Mouse (Mus musculus) kidney, adult 2 months (tissue): Measurements from ENCODE around the gene Edf1. TPM values are rescaled to one million over a fixed set of nuclear protein-coding genes. Genes with fewer than 3 reads are reported as not detected.

ENCODE experiments used
- DNase-seq: peaks from one replicate; pipeline ENCODE4 v3.0.0; 2021
- H3K27ac ChIP-seq: fragments of 200-500 bp; 2 replicates; pipeline ENCODE4 v1.5.1; 2012; ENCODE audit warnings: low read depth, low read length, control low read depth, inconsistent platforms; ENCODE audit not compliant: insufficient read depth
- H3K27me3 ChIP-seq: fragments of 200-500 bp; replicated peaks from 2 replicates; pipeline ENCODE4 v1.6.1; 2012; ENCODE audit warnings: mild to moderate bottlenecking, moderate library complexity, low read length, inconsistent platforms; ENCODE audit not compliant: control insufficient read depth, insufficient read depth
- H3K36me3 ChIP-seq: fragments of 200-500 bp; 2 replicates; pipeline ENCODE4 v1.6.1; 2012; ENCODE audit warnings: mild to moderate bottlenecking, moderate library complexity, low read length, inconsistent platforms; ENCODE audit not compliant: control insufficient read depth, insufficient read depth
- H3K4me1 ChIP-seq: fragments of 200-500 bp; 2 replicates; pipeline ENCODE4 v1.6.1; 2011; ENCODE audit warnings: low read length; ENCODE audit not compliant: control insufficient read depth, insufficient read depth
- H3K4me3 ChIP-seq: fragments of 200-500 bp; 2 replicates; pipeline ENCODE4 v1.5.1; 2011; ENCODE audit warnings: mild to moderate bottlenecking, low read depth, low read length, control low read depth; ENCODE audit not compliant: insufficient read depth
- CTCF ChIP-seq: fragments of 200-500 bp; conservative IDR thresholded peaks from 2 replicates; pipeline ENCODE4 v1.5.1; 2011; ENCODE audit warnings: low read depth, mild to moderate bottlenecking, control low read depth, low read length, moderate library complexity, mixed read lengths; ENCODE audit not compliant: insufficient read depth, insufficient read length
- POLR2A ChIP-seq: fragments of 200-500 bp; IDR thresholded peaks from one replicate; pipeline ENCODE4 v1.6.1; 2011; ENCODE audit warnings: low read depth, low read length, control low read depth
- WGBS: fragments of 180-500 bp; shearing (Covaris S2); methylation state at CpG from one replicate; pipeline ENCODE4 v1.1.7; 2018; 5-methylcytosine and 5-hydroxymethylcytosine counted together
- polyA plus RNA-seq: library from polyadenylated mRNA; depleted of rRNA; stranded (reverse); fragments of >200 nt; gene quantifications from 2 replicates; pipeline ENCODE4 v1.2.3, GENCODE M21; 2012

Edf1 gene
- polyA plus RNA-seq, 1 experiment = 198 TPM

GRCm38 (mm10) chr2:25569323-25569722 is 11.7 kb downstream of the Edf1 start:
- DNase-seq = no peak
- no peak overlapping the region for H3K4me3 ChIP-seq
- TF ChIP-seq POLR2A (no peak), CTCF (no peak)
- H3K4me1 ChIP-seq = no peaks in the 10 kb centered on the region
- no peaks in the 10 kb centered on the region for H3K36me3 ChIP-seq
- no peaks in the 10 kb centered on the region for H3K27me3 ChIP-seq
- WGBS = 95% methylated on average over 3 of the region's 3 CpGs
- no peak overlapping the region for H3K27ac ChIP-seq

GRCm38 (mm10) chr2:25571221-25571620 is 13.6 kb downstream of the Edf1 start:
- TF ChIP-seq POLR2A (no peak), CTCF (no peak)
- Histone ChIP-seq H3K36me3 (no peaks in the 10 kb centered on the region), H3K4me3 (no peak overlapping the region), H3K27ac (no peak overlapping the region), H3K4me1 (peaks cover 5% of the 10 kb centered on the region), H3K27me3 (no peaks in the 10 kb centered on the region)
- DNase-seq = no peak
- 85% methylated on average over 4 of the region's 4 CpGs for WGBS

- DNase-seq = no peak
- peaks cover 4% of the 10 kb centered on the region; the same call in 1 of the 2 replicates for H3K27me3 ChIP-seq
- no peaks in the 10 kb centered on the region for H3K36me3 ChIP-seq
- H3K27ac ChIP-seq = no peak overlapping the region
- 86% methylated on average over 2 of the region's 2 CpGs for WGBS
- H3K4me3 ChIP-seq = no peak overlapping the region
- H3K4me1 ChIP-seq = peaks cover 5% of the 10 kb centered on the region
- TF ChIP-seq CTCF (no peak), POLR2A (no peak)
Observed at GRCm38 (mm10) chr2:25573068-25573467, 15.4 kb downstream of the Edf1 start.

GRCm38 (mm10) chr2:25574136-25574535 is 16.5 kb downstream of the Edf1 start:
- Histone ChIP-seq H3K36me3 (no peaks in the 10 kb centered on the region), H3K4me1 (peaks cover 5% of the 10 kb centered on the region), H3K4me3 (peak overlapping the region; percentile 68), H3K27ac (peak overlapping the region; percentile 8; the same call in 1 of the 2 replicates), H3K27me3 (peaks cover 7% of the 10 kb centered on the region)
- no peak for DNase-seq
- 10% methylated on average over 11 of the region's 11 CpGs for WGBS
- TF ChIP-seq POLR2A (no peak), CTCF (no peak)

GRCm38 (mm10) chr2:25574579-25575431 is 17.2 kb downstream of the Edf1 start, which contains the start of the genes Mamdc4 and Phpt1:
Mamdc4 (minus strand) TSS chr2:25574845.
Phpt1 (minus strand) TSS chr2:25575224.
- under 1% methylated on average over 45 of the region's 45 CpGs for WGBS
- H3K4me1 ChIP-seq = peaks cover 5% of the 10 kb centered on the region

GRCm38 (mm10) chr2:25575432-25576027 is 17.9 kb downstream of the Edf1 start:
- 11% methylated on average over 21 of the region's 21 CpGs for WGBS
- Histone ChIP-seq H3K36me3 (no peaks in the 10 kb centered on the region), H3K27me3 (peaks cover 10% of the 10 kb centered on the region), H3K4me3 (peak overlapping the region; percentile 34; the same call in 1 of the 2 replicates), H3K4me1 (peaks cover 5% of the 10 kb centered on the region), H3K27ac (no peak overlapping the region)
- TF ChIP-seq CTCF (no peak), POLR2A (no peak)
- no peak for DNase-seq

More at GRCm38 (mm10) chr2:25574579-25575431, 17.2 kb downstream of the Edf1 start, which contains the start of the genes Mamdc4 and Phpt1:
- Histone ChIP-seq H3K4me3 (peak within 1 kb of the TSS; percentile 68), H3K27me3 (peaks cover 10% of the 10 kb centered on the region), H3K36me3 (no peaks in the 10 kb centered on the region), H3K27ac (peak within 1 kb of the TSS; percentile 88)
- TF ChIP-seq CTCF (no peak), POLR2A (peak; percentile 41)
- peak; percentile 99 for DNase-seq

- no peak for DNase-seq
- Histone ChIP-seq H3K27ac (no peak overlapping the region), H3K4me1 (peaks cover 8% of the 10 kb centered on the region), H3K36me3 (no peaks in the 10 kb centered on the region), H3K4me3 (no peak overlapping the region), H3K27me3 (peaks cover 10% of the 10 kb centered on the region)
- WGBS = 80% methylated on average over 16 of the region's 16 CpGs
- TF ChIP-seq POLR2A = no peak
- TF ChIP-seq CTCF = no peak
Observed at GRCm38 (mm10) chr2:25576028-25576850, 18.6 kb downstream of the Edf1 start.
